Mouse (Mus musculus): ENCODE data around the gene Cst6.

Gene Cst6

DNA sequence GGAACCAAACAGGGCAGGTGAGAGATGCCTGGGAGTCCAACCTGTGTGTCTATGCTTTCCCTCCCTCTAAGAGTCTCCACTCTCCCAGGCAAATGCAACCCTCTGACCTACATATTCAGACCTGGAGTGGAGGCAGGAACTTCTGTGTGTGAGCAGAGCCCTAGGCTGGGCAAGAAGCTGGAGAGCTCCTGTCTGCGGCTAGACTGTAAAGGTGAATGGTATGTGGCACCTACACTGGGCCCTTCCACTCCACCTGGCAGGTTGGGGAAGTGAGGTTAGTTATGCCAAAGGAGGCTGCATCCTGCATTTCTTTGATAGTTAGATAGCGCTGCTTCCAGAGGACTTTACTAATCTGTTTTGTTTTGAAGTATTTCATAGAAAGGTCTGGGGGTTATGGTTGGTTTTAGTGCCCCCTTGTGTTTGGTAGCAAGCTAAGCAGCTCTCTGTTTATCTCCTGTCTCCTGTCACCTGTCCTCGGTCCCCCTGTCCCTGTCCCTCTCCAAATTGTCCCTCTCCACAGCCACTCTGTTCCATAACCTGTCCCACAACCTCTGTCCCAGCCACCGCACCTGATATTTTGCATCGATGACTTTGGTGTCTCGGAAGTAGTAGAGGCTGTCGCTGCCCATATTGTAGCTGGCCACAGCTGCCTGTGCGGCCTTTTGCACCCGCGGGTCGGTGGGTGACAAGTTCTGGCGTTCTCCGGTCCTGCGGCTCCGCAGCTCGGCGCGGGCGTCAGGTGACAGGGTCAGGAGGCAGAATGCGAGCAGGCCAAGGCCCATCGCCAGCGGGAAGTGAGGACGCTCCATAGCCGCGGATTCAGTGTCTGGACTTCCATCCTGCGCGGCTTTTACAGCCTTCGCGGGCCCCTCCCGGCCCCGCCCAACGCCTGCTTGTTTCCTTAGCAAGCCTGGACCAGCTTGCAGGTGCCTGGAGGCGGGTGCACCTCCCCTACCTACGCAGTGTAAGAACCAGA is 560 bp downstream of the Cst6 start:
- peak; percentile 34 to 39 for DNase-seq (ENCODE audit: low spot score in 2 of 2)

DNA sequence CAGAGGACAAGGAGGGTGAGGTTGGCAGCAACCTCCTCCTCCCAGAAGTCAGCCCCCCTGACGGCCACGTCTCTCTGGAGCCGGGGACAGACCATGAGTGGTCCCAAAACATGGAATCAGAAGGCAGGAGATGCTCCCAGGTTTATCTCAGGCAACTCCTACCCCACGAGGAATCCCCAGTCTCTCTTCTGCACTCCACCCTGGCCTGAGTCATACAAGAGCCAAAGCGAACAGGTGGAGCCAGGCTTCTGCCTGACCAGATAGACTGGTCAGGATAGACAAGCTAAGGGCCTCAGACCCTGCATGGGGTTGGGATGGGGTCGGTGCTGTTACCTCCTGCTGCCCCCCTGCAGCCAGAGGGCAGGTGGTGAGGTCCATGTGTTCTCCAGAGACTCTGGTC is 1.3 kb downstream of the Cst6 start:
- no peak for DNase-seq (ENCODE audit: low spot score in 2 of 2)

- DNase-seq (ENCODE audit: low spot score in 2 of 2), result no peak
Observed at GRCm38 (mm10) chr19:5345297-5346131, 3.9 kb downstream of the Cst6 start.

- DNase-seq (ENCODE audit: low spot score in 2 of 2), result no peak
Observed at GRCm38 (mm10) chr19:5341360-5341759, 8.0 kb downstream of the Cst6 start.

GRCm38 (mm10) chr19:5337975-5338374 is 11.4 kb downstream of the Cst6 start:
- peak; percentile 68 to 78 for DNase-seq (ENCODE audit: low spot score in 2 of 2)

DNA sequence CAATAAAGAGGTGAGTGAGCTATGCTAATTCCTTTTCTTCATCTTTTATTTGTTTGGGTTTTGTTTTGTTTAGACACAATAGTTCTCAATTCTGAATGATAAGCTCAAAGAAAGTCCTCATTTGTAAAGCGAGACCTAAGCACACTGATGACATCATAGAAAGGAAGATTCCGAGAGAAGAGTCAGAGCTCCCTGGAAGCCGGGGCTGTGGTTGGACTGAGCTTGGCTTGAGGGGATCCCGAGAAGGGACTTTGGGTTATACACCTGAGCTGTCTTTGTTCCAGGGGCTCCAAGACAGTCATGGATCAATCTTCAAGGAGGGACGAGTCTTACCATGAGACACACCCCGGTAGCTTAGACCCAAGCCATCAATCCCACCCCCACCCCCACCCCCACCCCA is 13.9 kb downstream of the Cst6 start, which contains the start of gene Catsper1:
Catsper1 (plus strand) TSS at position 301 of the 400 bp plus-strand sequence.
- no peak for DNase-seq (ENCODE audit: low spot score in 2 of 2)

GRCm38 (mm10) chr19:5334741-5335140 is 14.6 kb downstream of the Cst6 start:
- DNase-seq (ENCODE audit: low spot score in 2 of 2), result no peak

GRCm38 (mm10) chr19:5327970-5328369 is 21.4 kb downstream of the Cst6 start:
- DNase-seq (ENCODE audit: low spot score in 2 of 2), result no peak

GRCm38 (mm10) chr19:5323801-5324200 is 25.6 kb downstream of the Cst6 start:
- DNase-seq (ENCODE audit: low spot score in 2 of 2), result no peak

DNA sequence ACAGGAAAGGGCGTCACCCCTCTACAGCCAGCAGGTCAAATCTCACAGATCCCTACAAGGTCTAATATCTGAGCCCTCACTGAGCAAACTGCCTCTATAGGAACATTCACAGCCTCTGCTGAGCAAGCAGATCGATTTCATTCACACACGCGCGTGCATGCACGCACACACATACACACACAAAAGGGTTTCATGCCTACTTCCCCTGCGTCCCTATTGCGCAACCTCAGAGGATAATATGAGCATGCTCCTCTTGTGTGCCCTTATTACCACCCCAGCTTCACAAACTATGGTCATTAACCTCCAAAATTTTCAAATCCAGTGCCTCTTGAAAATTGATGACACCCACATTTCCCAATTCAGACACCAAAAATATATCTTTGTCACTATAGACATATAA is 36.2 kb downstream of the Cst6 start:
- no peak for DNase-seq (ENCODE audit: low spot score in 2 of 2)

DNA sequence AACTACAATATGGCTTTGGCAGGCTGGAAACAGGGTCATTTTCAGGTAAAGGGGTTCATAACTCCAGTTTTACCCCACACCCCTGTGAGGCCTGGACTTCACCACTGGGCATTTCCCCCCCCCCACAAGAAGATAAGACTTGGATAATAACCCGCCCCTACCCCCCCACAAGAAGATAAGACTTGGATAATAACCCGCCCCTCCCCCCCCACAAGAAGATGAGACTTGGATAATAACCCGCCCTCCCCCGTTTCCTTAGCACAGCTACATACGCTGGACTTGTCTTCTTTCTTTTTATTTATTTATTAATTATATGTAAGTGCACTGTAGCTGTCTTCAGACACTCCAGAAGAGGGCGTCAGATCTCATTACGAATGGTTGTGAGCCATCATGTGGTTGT is 40.3 kb downstream of the Cst6 start:
- DNase-seq (ENCODE audit: low spot score in 2 of 2), result no peak

DNA sequence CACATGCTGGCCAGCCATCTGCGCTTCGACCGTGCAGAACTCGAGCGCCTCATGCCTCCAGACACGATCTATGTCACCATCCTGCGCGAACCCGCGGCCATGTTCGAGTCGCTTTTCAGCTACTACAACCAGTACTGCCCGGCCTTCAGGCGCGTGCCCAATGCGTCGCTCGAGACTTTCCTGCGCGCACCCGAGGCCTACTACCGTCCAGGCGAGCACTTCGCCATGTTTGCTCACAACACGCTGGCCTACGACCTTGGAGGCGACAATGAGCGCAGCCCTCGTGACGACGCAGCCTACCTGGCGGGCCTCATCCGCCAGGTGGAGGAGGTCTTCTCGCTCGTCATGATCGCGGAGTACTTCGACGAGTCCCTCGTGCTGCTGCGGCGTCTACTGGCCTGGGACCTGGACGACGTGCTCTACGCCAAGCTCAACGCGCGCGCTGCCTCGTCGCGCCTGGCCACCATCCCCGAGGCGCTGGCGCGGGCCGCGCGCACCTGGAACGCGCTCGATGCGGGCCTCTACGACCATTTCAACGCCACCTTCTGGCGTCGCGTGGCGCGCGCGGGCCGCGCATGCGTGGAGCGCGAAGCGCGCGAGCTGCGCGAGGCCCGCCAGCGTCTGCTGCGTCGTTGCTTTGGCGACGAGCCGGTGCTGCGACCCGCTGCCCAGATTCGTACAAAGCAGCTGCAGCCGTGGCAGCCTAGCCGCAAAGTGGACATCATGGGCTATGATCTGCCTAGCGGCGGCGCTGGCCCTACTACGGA is 42.2 kb downstream of the Cst6 start:
- no peak for DNase-seq (ENCODE audit: low spot score in 2 of 2)

GRCm38 (mm10) chr19:5306279-5306678 is 43.1 kb downstream of the Cst6 start:
- no peak for DNase-seq (ENCODE audit: low spot score in 2 of 2)

DNA sequence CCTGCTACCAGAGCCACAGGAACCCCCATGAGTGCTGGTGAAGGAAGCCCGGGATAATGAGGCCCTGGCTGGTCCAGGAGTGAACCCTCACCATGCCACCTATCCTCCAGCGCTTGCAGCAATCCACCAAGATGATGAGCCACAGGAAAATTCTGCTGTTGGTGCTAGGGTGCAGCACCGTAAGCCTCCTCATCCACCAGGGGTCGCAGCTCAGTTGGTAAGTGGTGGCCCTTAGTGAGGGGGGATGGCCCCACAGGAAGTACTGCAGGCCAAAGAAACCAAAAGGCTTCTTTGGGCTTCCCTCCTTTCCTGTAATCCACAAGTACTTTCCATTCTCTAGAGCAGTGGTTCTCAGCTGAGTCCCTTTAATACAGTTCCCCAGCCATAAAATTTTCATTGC is 46.9 kb downstream of the Cst6 start:
- DNase-seq (ENCODE audit: low spot score in 2 of 2), result peak in 1 of 2 experiments; percentile 29

DNA sequence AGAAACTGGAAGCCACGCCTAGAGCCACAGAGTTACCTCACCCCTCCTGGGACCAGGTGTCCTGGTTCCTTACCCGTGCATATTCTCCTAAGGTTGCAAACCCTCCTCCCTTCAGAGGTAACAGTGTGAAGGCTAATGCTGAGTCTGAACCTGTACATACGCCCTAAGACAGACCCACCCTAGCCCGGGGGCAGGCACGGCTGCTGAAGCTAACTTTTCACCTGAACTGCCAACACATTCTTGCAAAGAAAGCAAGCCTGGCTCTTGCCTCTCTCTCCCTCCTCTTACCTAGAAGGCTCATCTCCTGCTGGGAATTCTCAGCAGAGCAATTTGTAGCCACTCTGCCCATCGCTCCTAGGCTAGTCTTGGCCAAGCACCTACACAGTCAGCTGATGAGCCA is 48.8 kb downstream of the Cst6 start:
- DNase-seq (ENCODE audit: low spot score in 2 of 2), result no peak

DNA sequence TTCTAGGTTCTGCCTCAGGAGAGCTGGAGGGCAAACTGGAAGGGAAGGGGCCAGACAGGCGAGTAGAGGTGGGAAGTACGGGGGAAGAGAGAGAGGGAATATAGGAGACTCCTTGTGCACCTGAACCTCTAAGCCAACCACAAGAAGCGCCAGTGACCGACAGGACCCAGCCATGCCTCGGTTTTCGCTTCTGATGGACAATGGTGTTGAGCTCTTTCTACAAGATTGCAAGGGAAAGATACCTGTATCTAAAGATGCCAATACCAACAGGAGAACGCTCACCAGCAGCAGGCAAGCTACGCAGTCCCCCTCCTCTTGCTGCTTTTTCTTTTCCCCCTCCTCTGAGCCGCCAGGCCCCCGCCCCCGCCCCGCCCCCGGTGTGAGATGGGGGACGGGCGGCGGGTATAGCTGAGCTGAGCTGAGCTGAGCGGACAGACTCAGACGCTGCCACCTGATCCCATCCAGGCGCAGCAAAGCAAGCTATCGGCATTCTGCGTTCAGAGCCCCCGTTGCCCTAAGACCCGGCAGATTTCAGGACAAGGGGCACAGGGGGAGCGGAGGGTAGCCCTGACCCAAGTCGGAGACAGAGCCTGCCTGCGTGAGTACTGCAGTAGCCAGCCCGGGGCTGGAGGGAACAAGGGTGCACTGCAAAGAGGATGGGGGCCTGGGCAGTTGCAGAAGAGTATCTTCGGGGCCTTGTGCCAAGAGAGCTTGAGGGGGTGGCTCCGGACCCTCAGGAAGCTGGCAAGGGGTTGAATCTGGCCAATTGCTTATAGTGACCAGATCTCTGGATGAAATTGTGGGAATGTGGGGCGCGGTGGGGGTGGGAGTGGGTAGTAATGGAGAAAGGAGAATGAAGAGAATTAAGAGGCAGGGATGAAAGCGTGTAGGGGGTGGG is 51.2 kb downstream of the Cst6 start, which contains the start of gene Gal3st3:
Gal3st3 (plus strand) TSS at position 429 of the 898 bp plus-strand sequence.
- peak; percentile 60 to 64 for DNase-seq (ENCODE audit: low spot score in 2 of 2)

- peak; percentile 72 to 73 for DNase-seq (ENCODE audit: low spot score in 2 of 2)
Observed at GRCm38 (mm10) chr19:5296630-5297029, 52.7 kb downstream of the Cst6 start.

GRCm38 (mm10) chr19:5295736-5296075 is 53.7 kb downstream of the Cst6 start:
- no peak for DNase-seq (ENCODE audit: low spot score in 2 of 2)

GRCm38 (mm10) chr19:5294972-5295735 is 54.2 kb downstream of the Cst6 start, which contains the start of gene Sf3b2:
TSS of gene Sf3b2 (minus strand) at chr19:5295455.
- peak; percentile 99 for DNase-seq (ENCODE audit: low spot score in 2 of 2)

All from frontal cortex, postnatal 36 days (tissue).